Mouse (Mus musculus): ENCODE results near the gene Gamt. TPM values are rescaled to one million over a fixed set of nuclear protein-coding genes. Genes with fewer than 3 reads are reported as not detected.
"Not testable (repeated sequence)": the region's sequence is repeated elsewhere in the genome, so short reads cannot be mapped to it uniquely, and the experiment has no call there.

Gamt gene
- polyA plus RNA-seq, 1 experiment: 13.1 TPM

GRCm38 (mm10) chr10:80252011-80252410 is 8.8 kb downstream of the Gamt start:
- Histone ChIP-seq H3K36me3 (ENCODE audit: control insufficient read depth, insufficient read depth, low read length) (peaks cover 36% of the 10 kb centered on the region), H3K4me1 (ENCODE audit: control insufficient read depth, insufficient read depth, insufficient read length, low read length) (peaks cover 14% of the 10 kb centered on the region), H3K27me3 (ENCODE audit: control insufficient read depth, insufficient read depth, low read length) (no peaks in the 10 kb centered on the region), H3K4me3 (ENCODE audit: low read depth, low read length) (no peak overlapping the region), H3K27ac (ENCODE audit: insufficient read depth, low read depth, low read length) (no peak overlapping the region)
- TF ChIP-seq POLR2A (IDR thresholded peaks at IDR 0.05; ENCODE audit: low read depth, low read length) (no peak), CTCF (IDR thresholded peaks at IDR 0.05; ENCODE audit: extremely low read depth, insufficient read length, insufficient replicate concordance, low read depth, low read length) (no peak)

GRCm38 (mm10) chr10:80250573-80250972 is 10.2 kb downstream of the Gamt start:
- Histone ChIP-seq H3K27me3 (ENCODE audit: control insufficient read depth, insufficient read depth, low read length) (no peaks in the 10 kb centered on the region), H3K4me1 (ENCODE audit: control insufficient read depth, insufficient read depth, insufficient read length, low read length) (peaks cover 9% of the 10 kb centered on the region), H3K4me3 (ENCODE audit: low read depth, low read length) (peak overlapping the region; percentile 0; the same call in 1 of the 2 replicates), H3K27ac (ENCODE audit: insufficient read depth, low read depth, low read length) (no peak overlapping the region), H3K36me3 (ENCODE audit: control insufficient read depth, insufficient read depth, low read length) (peaks cover 21% of the 10 kb centered on the region)
- TF ChIP-seq CTCF (IDR thresholded peaks at IDR 0.05; ENCODE audit: extremely low read depth, insufficient read length, insufficient replicate concordance, low read depth, low read length) (no peak), POLR2A (IDR thresholded peaks at IDR 0.05; ENCODE audit: low read depth, low read length) (no peak)
- 82% methylated on average over 4 of the region's 4 CpGs for WGBS

- peak overlapping the region; percentile 83 for H3K4me3 ChIP-seq (ENCODE audit: low read depth, low read length)
- peaks cover 17% of the 10 kb centered on the region for H3K36me3 ChIP-seq (ENCODE audit: control insufficient read depth, insufficient read depth, low read length)
- 8% methylated on average over 2 of the region's 2 CpGs for WGBS
- no peak overlapping the region for H3K27ac ChIP-seq (ENCODE audit: insufficient read depth, low read depth, low read length)
- no peaks in the 10 kb centered on the region for H3K27me3 ChIP-seq (ENCODE audit: control insufficient read depth, insufficient read depth, low read length)
- TF ChIP-seq CTCF (IDR thresholded peaks at IDR 0.05; ENCODE audit: extremely low read depth, insufficient read length, insufficient replicate concordance, low read depth, low read length) (no peak), POLR2A (IDR thresholded peaks at IDR 0.05; ENCODE audit: low read depth, low read length) (no peak)
- peaks cover 7% of the 10 kb centered on the region for H3K4me1 ChIP-seq (ENCODE audit: control insufficient read depth, insufficient read depth, insufficient read length, low read length)
Observed at GRCm38 (mm10) chr10:80250059-80250458, 10.8 kb downstream of the Gamt start.

- WGBS: under 1% methylated on average over 53 of the region's 53 CpGs
- Histone ChIP-seq H3K27ac (ENCODE audit: insufficient read depth, low read depth, low read length) (peak within 1 kb of the TSS; percentile 91), H3K27me3 (ENCODE audit: control insufficient read depth, insufficient read depth, low read length) (no peaks in the 10 kb centered on the region), H3K4me1 (ENCODE audit: control insufficient read depth, insufficient read depth, insufficient read length, low read length) (peaks cover 6% of the 10 kb centered on the region), H3K36me3 (ENCODE audit: control insufficient read depth, insufficient read depth, low read length) (peaks cover 9% of the 10 kb centered on the region), H3K4me3 (ENCODE audit: low read depth, low read length) (peak within 1 kb of the TSS; percentile 83)
- TF ChIP-seq CTCF (IDR thresholded peaks at IDR 0.05; ENCODE audit: extremely low read depth, insufficient read length, insufficient replicate concordance, low read depth, low read length) (no peak), POLR2A (IDR thresholded peaks at IDR 0.05; ENCODE audit: low read depth, low read length) (peak; percentile 95)
Observed at GRCm38 (mm10) chr10:80248971-80249640, 11.7 kb downstream of the Gamt start, which contains the start of gene Ndufs7. Gene Ndufs7, plus strand, starts transcription at chr10:80249121.

- not testable (repeated sequence) for H3K27ac ChIP-seq (ENCODE audit: insufficient read depth, low read depth, low read length); H3K4me3 ChIP-seq (ENCODE audit: low read depth, low read length); H3K36me3 ChIP-seq (ENCODE audit: control insufficient read depth, insufficient read depth, low read length); H3K4me1 ChIP-seq (ENCODE audit: control insufficient read depth, insufficient read depth, insufficient read length, low read length); H3K27me3 ChIP-seq (ENCODE audit: control insufficient read depth, insufficient read depth, low read length)
- 3% methylated on average over 3 of the region's 3 CpGs for WGBS
Observed at GRCm38 (mm10) chr10:80248437-80248836, 12.4 kb downstream of the Gamt start.

- Histone ChIP-seq H3K4me1 (ENCODE audit: control insufficient read depth, insufficient read depth, insufficient read length, low read length) (peaks cover 6% of the 10 kb centered on the region), H3K27me3 (ENCODE audit: control insufficient read depth, insufficient read depth, low read length) (no peaks in the 10 kb centered on the region), H3K36me3 (ENCODE audit: control insufficient read depth, insufficient read depth, low read length) (peaks cover 5% of the 10 kb centered on the region), H3K27ac (ENCODE audit: insufficient read depth, low read depth, low read length) (no peak overlapping the region), H3K4me3 (ENCODE audit: low read depth, low read length) (no peak overlapping the region)
- peak; percentile 19; the same call in 1 of the 2 replicates for TF ChIP-seq CTCF (IDR thresholded peaks at IDR 0.05; ENCODE audit: extremely low read depth, insufficient read length, insufficient replicate concordance, low read depth, low read length)
- no peak for TF ChIP-seq POLR2A (IDR thresholded peaks at IDR 0.05; ENCODE audit: low read depth, low read length)
- WGBS: 60% methylated on average over 6 of the region's 6 CpGs
Observed at GRCm38 (mm10) chr10:80247849-80248248, 13.0 kb downstream of the Gamt start.

- Histone ChIP-seq H3K4me1 (ENCODE audit: control insufficient read depth, insufficient read depth, insufficient read length, low read length) (peaks cover 5% of the 10 kb centered on the region; the same call in 1 of the 2 replicates), H3K27ac (ENCODE audit: insufficient read depth, low read depth, low read length) (no peak overlapping the region)
- WGBS: 3% methylated on average over 4 of the region's 4 CpGs
Observed at GRCm38 (mm10) chr10:80245600-80245999, 15.2 kb downstream of the Gamt start.

More at GRCm38 (mm10) chr10:80245600-80245999, 15.2 kb downstream of the Gamt start:
- Histone ChIP-seq H3K4me3 (ENCODE audit: low read depth, low read length) (no peak overlapping the region), H3K27me3 (ENCODE audit: control insufficient read depth, insufficient read depth, low read length) (no peaks in the 10 kb centered on the region), H3K36me3 (ENCODE audit: control insufficient read depth, insufficient read depth, low read length) (peaks cover 25% of the 10 kb centered on the region)
- TF ChIP-seq CTCF (IDR thresholded peaks at IDR 0.05; ENCODE audit: extremely low read depth, insufficient read length, insufficient replicate concordance, low read depth, low read length): peak; percentile 79; the same call in 1 of the 2 replicates
- TF ChIP-seq POLR2A (IDR thresholded peaks at IDR 0.05; ENCODE audit: low read depth, low read length): no peak
